Mouse (Mus musculus): Measurements from ENCODE around the gene Arid3b.
A peak's percentile ranks its signal among the peaks of the same experiment; 100 is the strongest.

Arid3b gene

DNA sequence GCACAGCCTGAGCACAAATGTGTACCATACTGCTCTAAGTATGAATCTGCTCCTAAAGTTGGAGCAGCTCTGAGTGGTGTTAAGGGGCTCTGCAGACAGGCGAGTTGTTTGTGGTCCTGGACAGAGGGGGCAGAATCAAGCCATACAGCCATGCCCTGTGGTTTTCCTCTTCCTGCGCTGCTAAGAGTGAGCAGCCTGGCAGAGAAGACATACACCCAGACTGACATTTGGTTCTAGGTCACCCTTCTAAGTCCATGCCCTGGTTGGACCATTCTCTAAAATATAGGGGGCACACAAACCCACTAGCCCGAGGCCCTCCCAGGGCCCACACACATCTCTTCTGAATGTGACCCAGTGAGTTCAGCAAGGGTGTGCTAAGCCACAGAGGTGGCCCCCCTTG lies 46.9 kb downstream of the Arid3b start:
- DNase-seq (ENCODE audit: low read depth, low spot score), result no peak

GRCm38 (mm10) chr9:57782656-57783055 lies 53.9 kb downstream of the Arid3b start:
- DNase-seq (ENCODE audit: low read depth, low spot score), result no peak

DNA sequence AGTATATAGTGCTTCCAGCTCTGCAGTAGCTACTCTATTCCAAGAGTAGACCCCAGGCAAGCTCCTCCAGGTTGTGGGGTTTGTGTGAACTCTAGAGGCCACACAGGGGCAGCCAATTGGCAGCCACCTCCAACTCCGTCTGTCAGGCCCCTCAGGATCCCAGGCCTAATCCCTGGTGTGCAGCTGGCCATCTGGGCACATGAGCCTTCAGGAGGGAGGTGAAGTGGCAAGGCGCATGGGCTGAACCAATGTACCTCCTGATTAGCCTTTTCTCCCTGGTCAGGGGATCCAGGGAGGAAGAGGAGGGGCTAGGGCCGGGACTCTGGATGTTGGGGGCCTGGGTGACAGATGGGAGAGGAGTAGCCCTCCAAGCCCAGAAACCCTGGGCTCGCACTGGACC lies 60.9 kb downstream of the Arid3b start:
- no peak for DNase-seq (ENCODE audit: low read depth, low spot score)

GRCm38 (mm10) chr9:57775026-57775425 lies 61.6 kb downstream of the Arid3b start:
- DNase-seq (ENCODE audit: low read depth, low spot score), result no peak

DNA sequence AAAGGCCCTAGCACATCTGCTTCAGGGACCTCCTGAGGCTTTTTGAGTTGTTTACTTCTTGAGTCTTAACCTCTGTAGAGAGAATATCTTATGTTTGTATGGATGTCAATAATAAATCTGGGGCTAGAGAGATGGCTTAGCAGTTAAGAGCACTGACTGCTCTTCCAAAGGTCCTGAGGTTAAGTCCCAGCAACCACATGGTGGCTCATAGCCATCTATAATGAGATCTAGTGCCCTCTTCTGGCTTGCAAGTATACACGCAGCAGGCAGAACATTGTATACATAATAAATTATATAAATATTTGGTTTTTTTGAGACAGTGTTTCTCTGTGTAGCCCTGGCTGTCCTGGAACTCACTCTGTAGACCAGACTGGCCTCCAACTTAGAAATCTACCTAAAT lies 62.4 kb downstream of the Arid3b start:
- peak; percentile 56 for DNase-seq (ENCODE audit: low read depth, low spot score)

DNA sequence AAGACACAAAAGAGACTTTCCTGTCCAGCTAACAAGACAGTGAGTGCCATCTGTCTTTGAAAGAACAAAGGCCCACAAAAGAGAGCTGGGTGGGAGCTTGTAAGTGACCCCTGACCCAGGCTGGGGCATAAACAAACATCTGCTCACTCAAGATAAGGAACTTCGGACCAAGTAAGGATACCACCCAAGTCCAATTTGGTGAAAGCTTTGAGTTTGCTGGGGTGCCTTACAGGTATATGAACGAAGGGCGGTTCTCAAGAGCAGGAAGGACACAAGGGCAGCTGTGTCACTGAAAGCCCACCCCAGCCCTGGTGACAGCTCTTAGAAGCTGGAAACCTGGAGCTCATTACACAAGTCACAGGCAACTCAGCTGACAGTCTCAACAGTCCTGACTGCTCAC lies 62.8 kb downstream of the Arid3b start:
- DNase-seq (ENCODE audit: low read depth, low spot score), result no peak

GRCm38 (mm10) chr9:57770836-57771235 lies 65.8 kb downstream of the Arid3b start:
- no peak for DNase-seq (ENCODE audit: low read depth, low spot score)

GRCm38 (mm10) chr9:57770214-57770613 lies 66.4 kb downstream of the Arid3b start:
- DNase-seq (ENCODE audit: low read depth, low spot score), result no peak

- DNase-seq (ENCODE audit: low read depth, low spot score), result peak; percentile 82
These were observed 67.0 kb downstream of the Arid3b start for GRCm38 (mm10) chr9:57769539-57770069.

DNA sequence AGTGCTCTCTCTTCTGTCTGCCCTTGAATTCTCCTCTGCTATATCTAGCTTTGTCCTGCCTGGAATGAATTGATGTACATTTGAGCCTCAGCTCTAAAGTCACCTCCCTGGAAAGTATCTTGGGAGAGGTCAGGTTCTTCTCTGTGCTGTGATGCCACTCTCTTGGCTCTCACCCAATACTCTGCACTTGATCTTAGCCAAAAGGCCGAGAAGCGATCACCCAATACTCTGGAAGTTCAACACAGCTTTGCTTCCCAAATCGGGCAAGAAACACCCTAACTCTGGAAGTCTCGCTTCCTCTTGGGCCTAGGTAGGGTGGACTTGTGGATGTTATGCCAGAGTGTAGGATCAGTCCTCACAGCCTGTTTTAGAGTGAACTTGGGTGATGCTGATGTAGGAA lies 69.4 kb downstream of the Arid3b start:
- no peak for DNase-seq (ENCODE audit: low read depth, low spot score)

- DNase-seq (ENCODE audit: low read depth, low spot score), result no peak
These were observed 70.2 kb downstream of the Arid3b start for GRCm38 (mm10) chr9:57766431-57766830.

DNA sequence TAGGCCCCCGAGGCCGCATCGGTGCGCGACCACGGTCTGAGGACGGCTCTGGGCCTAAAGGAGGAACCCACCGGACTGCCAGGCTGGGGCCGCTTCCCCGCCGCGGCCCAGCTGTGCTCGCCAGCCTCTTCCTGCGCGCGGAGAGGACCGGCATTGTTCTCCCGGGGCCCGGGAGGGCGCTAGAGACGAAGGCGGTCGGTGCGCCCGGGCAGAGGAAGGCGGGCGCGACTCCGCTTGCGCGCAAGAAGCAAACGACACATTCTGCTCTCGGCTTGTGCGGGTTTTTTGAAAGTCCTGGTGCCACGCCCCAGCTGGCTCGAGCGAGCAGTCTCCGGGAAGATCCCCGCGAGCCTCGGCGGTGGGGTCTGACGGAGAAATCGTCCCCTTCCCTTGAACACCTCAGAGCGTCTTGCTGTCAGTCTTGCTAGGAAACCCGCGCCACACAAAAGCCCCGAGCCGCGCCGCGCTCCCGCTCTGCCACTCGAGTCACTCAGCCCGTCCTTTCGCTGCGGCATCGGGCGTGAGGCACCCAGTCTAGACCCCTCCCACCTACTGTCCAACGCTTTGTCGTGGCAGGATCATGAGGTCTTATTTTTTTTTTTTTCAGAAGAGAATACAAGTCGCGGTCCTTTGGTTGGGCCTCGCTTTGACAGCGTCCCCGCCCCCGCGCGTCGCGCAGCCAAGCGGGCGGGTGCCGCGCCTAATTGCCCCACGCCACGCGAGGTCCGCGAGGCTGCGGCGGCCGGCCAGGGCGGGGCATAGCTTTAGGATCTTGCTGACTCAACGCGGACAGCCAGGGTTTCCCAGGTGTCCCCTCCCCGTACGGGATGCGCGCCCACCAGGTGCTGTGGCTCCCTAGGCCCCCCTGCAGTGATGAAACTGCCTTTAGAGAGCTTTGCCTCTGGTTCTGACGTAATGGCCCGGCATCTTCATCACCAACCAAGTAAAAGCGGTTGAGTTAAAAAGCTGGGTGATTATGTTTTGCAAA lies 70.9 kb downstream of the Arid3b start, which contains the start of gene Clk3:
Clk3 (minus strand) TSS at position 497 of the 988 bp plus-strand sequence.
- peak; percentile 82 for DNase-seq (ENCODE audit: low read depth, low spot score)

GRCm38 (mm10) chr9:57764974-57765363 lies 71.6 kb downstream of the Arid3b start:
- DNase-seq (ENCODE audit: low read depth, low spot score), result peak; percentile 95

- DNase-seq (ENCODE audit: low read depth, low spot score), result peak; percentile 44
These were observed 72.2 kb downstream of the Arid3b start for GRCm38 (mm10) chr9:57764147-57764973.

GRCm38 (mm10) chr9:57762563-57762991 lies 74.0 kb downstream of the Arid3b start:
- peak; percentile 86 for DNase-seq (ENCODE audit: low read depth, low spot score)

GRCm38 (mm10) chr9:57761563-57762551 lies 74.7 kb downstream of the Arid3b start:
- no peak for DNase-seq (ENCODE audit: low read depth, low spot score)

DNA sequence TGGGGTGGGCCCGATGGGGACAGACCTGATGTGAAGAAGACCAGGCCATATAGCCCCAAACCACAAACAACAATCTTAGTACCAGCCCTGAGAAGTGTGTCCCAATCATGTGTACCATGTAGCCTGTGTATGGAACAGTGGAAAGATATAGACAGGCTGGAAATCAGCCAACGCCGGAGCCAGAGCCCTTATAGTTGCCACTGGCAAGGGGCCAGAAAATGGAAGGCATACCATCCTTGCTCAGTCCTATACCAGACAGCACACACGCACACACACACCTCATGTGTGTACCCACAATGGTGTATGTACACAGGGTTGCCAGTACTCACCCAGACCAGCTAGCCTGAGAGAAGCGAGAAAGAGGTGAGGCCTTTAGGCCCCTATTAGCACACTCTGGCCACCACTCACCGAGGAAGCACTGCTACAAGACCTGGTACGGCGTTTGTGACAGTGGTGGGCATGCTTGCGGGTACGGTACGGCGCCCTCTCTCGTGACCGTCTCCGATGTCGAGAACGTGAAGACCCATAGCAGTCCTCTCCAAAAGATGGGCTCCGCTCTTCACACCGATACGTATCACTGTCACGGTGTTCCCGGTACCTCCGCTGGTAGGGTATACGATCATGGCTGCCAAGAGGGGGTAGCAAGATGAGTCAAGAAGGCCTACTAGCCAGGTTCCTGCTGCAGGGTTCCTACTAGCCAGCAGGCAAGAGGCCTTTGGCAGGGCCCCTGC lies 76.0 kb downstream of the Arid3b start:
- no peak for DNase-seq (ENCODE audit: low read depth, low spot score)

DNA sequence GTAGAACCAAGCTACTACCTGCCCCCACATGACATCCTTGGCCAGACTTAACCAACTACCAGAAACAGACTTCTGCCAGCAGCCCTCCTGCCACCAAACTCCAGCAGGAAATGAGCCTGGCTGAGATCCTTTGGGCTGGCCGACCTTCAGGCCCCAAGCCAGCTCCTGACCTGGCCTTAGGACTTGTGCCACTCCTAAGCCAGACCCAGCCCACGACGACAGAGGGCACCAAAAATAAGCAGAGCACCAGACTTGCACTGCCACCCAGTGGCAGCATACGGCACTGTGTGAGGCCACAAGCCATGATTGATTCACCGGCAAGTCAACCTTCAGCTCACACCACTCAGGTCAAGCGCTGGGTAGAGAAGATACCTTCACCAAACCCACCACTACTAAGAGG lies 77.3 kb downstream of the Arid3b start:
- peak; percentile 66 for DNase-seq (ENCODE audit: low read depth, low spot score)

- DNase-seq (ENCODE audit: low read depth, low spot score), result no peak
These were observed 78.1 kb downstream of the Arid3b start for GRCm38 (mm10) chr9:57758528-57758927.

DNA sequence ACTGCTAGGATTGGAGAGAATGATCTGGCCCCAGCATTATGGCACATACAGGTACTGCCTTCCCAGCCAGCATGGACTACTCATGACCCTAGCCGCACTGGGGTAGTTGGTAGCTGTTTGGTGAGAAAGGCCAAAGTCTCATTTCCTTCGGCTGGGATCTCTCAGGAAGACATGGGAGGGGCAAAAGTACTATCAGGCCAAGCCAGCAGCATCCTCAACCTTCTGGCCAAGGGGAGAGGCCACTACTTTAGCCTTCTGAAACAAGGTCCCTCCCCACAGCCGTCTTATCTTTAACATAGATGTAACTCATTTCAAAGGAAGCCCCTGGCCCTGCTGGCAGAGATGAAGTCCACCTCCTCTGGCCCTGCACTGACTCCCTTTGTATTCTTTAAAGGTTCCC lies 79.0 kb downstream of the Arid3b start:
- no peak for DNase-seq (ENCODE audit: low read depth, low spot score)

Data from A20 (cell line).